Mouse (Mus musculus) monocyte, adult 5-6 weeks (primary cell): ENCODE data around the gene Wdr34. TPM values are rescaled to one million over a fixed set of nuclear protein-coding genes. Genes with fewer than 3 reads are reported as not detected.

Experiments used
- ATAC-seq: fragments of 153-309, 156-312 bp; replicated peaks from 2 replicates; pipeline ENCODE4 v1.8.0; 2017; ENCODE audit warnings: mild to moderate bottlenecking; ENCODE audit not compliant: low TSS enrichment, insufficient number of reproducible peaks, severe bottlenecking, poor library complexity, low FRiP score
- total RNA-seq: library from RNA; stranded (forward); fragments of 200-1000, 200-491, 200-594 nt; gene quantifications from 3 replicates; pipeline ENCODE4 v1.2.3, GENCODE M21; 2017

The Wdr34 gene
- not detected in 3 replicates for total RNA-seq

GRCm38 (mm10) chr2:30048699-30049388 is at the start of gene Wdr34:
Wdr34 (minus strand) TSS chr2:30048881.
- ATAC-seq, result peak; percentile 92

GRCm38 (mm10) chr2:30095882-30096527 is 47.3 kb upstream of the Wdr34 start:
- peak; percentile 44; the same call in 1 of the 2 replicates for ATAC-seq

GRCm38 (mm10) chr2:30094208-30094588 is 45.5 kb upstream of the Wdr34 start:
- no peak for ATAC-seq

- ATAC-seq, result peak; percentile 88
These were observed 45.0 kb upstream of the Wdr34 start, which contains the start of gene Zdhhc12 for GRCm38 (mm10) chr2:30093471-30094207. Zdhhc12 (minus strand) TSS chr2:30093648.

- ATAC-seq, result no peak
These were observed 43.7 kb upstream of the Wdr34 start for GRCm38 (mm10) chr2:30092280-30092918.

- no peak for ATAC-seq
These were observed 42.8 kb upstream of the Wdr34 start for GRCm38 (mm10) chr2:30091521-30091920.

- no peak for ATAC-seq
These were observed 38.6 kb upstream of the Wdr34 start for GRCm38 (mm10) chr2:30087310-30087709.

GRCm38 (mm10) chr2:30084632-30085031 is 36.0 kb upstream of the Wdr34 start:
- no peak for ATAC-seq

- ATAC-seq, result peak; percentile 82
These were observed 35.4 kb upstream of the Wdr34 start for GRCm38 (mm10) chr2:30084113-30084512.

- ATAC-seq, result no peak
These were observed 31.6 kb upstream of the Wdr34 start for GRCm38 (mm10) chr2:30080181-30080800.

- ATAC-seq, result no peak
These were observed 30.1 kb upstream of the Wdr34 start for GRCm38 (mm10) chr2:30078760-30079159.

- no peak for ATAC-seq
These were observed 29.6 kb upstream of the Wdr34 start for GRCm38 (mm10) chr2:30078349-30078712.

- ATAC-seq, result peak; percentile 78
These were observed 29.0 kb upstream of the Wdr34 start, which contains the start of gene Pkn3 for GRCm38 (mm10) chr2:30077502-30078348. Pkn3 (plus strand) TSS chr2:30077684.

- ATAC-seq, result no peak
These were observed 28.3 kb upstream of the Wdr34 start for GRCm38 (mm10) chr2:30076959-30077358.

- ATAC-seq, result no peak
These were observed 27.8 kb upstream of the Wdr34 start for GRCm38 (mm10) chr2:30076439-30076838.

GRCm38 (mm10) chr2:30075625-30076024 is 26.9 kb upstream of the Wdr34 start:
- no peak for ATAC-seq

GRCm38 (mm10) chr2:30073285-30073684 is 24.6 kb upstream of the Wdr34 start:
- ATAC-seq, result no peak

GRCm38 (mm10) chr2:30072875-30073274 is 24.2 kb upstream of the Wdr34 start:
- ATAC-seq, result no peak
